Mouse (Mus musculus): ENCODE measurements at regions not wholly inside any gene's neighbourhood (a gene's known extent, or its start where the extent isn't known, plus 50 kb on each side); places are given as distances from the start of the nearest gene placed in this dataset.

DNA sequence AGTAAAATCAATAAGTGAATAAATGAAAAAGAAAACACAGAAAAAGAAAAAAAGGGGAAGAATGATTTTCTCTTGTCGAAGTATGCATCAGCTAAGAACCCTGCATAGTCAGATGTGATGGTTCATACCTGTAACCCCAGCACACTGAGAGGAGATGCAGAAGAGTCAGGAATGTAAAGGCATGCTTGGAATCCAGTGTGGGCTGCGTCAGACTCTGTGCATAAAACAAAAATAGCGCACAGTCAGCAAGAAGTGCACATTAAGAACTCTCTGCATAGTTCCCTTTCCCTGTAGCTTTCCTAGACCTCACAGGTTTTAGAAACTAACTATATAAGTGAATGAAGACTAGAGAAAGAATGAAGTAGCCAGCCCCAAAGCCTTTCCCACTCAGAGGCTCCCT, 238.2 kb upstream of the Chl1 start:
- WGBS: 43% methylated on average over 3 of the region's 3 CpGs
- H3K9ac ChIP-seq (ENCODE audit: low read length): no peak overlapping the region
- no peak for ATAC-seq (replicated peaks; ENCODE audit: low FRiP score, low TSS enrichment, low read depth)
- H3K4me1 ChIP-seq (replicated peaks; ENCODE audit: control insufficient read depth, insufficient read depth, low read length): no peaks in the 10 kb centered on the region
- no peaks in the 10 kb centered on the region for H3K9me3 ChIP-seq (ENCODE audit: control insufficient read depth, low read length)
- DNase-seq (ENCODE audit: low spot score): no peak
- no peaks in the 10 kb centered on the region for H3K27me3 ChIP-seq (replicated peaks; ENCODE audit: control insufficient read depth, insufficient read depth, low read length)
- H3K27ac ChIP-seq (ENCODE audit: low read depth): no peak overlapping the region
- no peaks in the 10 kb centered on the region for H3K36me3 ChIP-seq (ENCODE audit: control insufficient read depth, insufficient read depth, low read length)
- H3K4me2 ChIP-seq (ENCODE audit: low read length): no peak overlapping the region
- H3K4me3 ChIP-seq (ENCODE audit: low read depth, low read length): no peak overlapping the region

- no peak for ATAC-seq (replicated peaks; ENCODE audit: low FRiP score, low TSS enrichment, low read depth)
- Histone ChIP-seq H3K9me3 (ENCODE audit: control insufficient read depth, low read length) (no peaks in the 10 kb centered on the region), H3K4me3 (ENCODE audit: low read depth, low read length) (no peak overlapping the region), H3K27me3 (replicated peaks; ENCODE audit: control insufficient read depth, insufficient read depth, low read length) (no peaks in the 10 kb centered on the region), H3K27ac (ENCODE audit: low read depth) (no peak overlapping the region), H3K4me1 (replicated peaks; ENCODE audit: control insufficient read depth, insufficient read depth, low read length) (no peaks in the 10 kb centered on the region), H3K4me2 (ENCODE audit: low read length) (no peak overlapping the region), H3K36me3 (ENCODE audit: control insufficient read depth, insufficient read depth, low read length) (no peaks in the 10 kb centered on the region), H3K9ac (ENCODE audit: low read length) (no peak overlapping the region)
- no peak for DNase-seq (ENCODE audit: low spot score)
- WGBS: 72% methylated on average over 4 of the region's 4 CpGs
These were observed 235.3 kb upstream of the Chl1 start for GRCm38 (mm10) chr6:103275071-103275470.

DNA sequence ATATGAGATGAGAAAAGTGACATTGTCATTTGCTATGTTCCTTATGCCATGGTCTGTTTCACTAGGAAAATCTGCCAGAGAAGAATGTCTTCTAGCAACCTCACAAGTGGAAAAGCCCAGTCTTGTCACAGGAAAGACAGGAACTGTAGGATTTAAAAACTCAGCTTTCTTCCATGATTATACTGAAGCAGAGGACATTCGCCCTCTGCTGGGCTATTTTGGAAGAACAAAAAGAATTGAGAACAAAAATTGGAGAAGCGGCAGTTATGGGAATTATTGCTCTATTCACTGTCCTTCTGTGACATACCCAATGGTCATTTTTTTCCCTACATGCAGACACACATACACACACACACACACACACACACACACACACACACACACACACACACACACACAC, 234.9 kb upstream of the Chl1 start:
- no peaks in the 10 kb centered on the region for H3K4me1 ChIP-seq (replicated peaks; ENCODE audit: control insufficient read depth, insufficient read depth, low read length)
- DNase-seq (ENCODE audit: low spot score): no peak
- no peak for ATAC-seq (replicated peaks; ENCODE audit: low FRiP score, low TSS enrichment, low read depth)

DNA sequence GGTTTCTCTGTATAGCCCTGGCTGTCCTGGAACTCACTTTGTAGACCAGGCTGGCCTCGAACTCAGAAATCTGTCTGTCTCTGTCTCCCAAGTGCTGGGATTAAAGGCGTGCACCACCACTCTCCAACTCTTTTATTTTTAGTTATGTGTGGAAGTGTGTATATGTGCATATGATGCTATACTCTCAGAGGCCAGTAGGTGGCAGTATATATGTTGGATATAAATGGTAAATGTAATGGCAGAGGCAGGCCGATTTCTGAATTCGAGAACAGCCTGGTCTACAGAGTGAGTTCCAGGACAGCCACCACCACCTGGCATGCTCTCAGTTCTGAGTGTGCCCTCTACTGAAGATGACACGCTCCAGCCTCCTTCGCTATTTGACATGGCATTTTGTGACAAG, 214.4 kb upstream of the Chl1 start:
- no peak for ATAC-seq (replicated peaks; ENCODE audit: low FRiP score, low TSS enrichment, low read depth)
- Histone ChIP-seq H3K9me3 (ENCODE audit: control insufficient read depth, low read length) (no peaks in the 10 kb centered on the region), H3K27ac (ENCODE audit: low read depth) (no peak overlapping the region), H3K4me3 (ENCODE audit: low read depth, low read length) (no peak overlapping the region), H3K27me3 (replicated peaks; ENCODE audit: control insufficient read depth, insufficient read depth, low read length) (no peaks in the 10 kb centered on the region), H3K4me2 (ENCODE audit: low read length) (no peak overlapping the region), H3K4me1 (replicated peaks; ENCODE audit: control insufficient read depth, insufficient read depth, low read length) (no peaks in the 10 kb centered on the region), H3K9ac (ENCODE audit: low read length) (no peak overlapping the region), H3K36me3 (ENCODE audit: control insufficient read depth, insufficient read depth, low read length) (no peaks in the 10 kb centered on the region)
- WGBS: 91% methylated on average over 6 of the region's 6 CpGs
- DNase-seq (ENCODE audit: low spot score): no peak

More for the DNA sequence above, 234.9 kb upstream of the Chl1 start:
- no peaks in the 10 kb centered on the region for H3K27me3 ChIP-seq (replicated peaks; ENCODE audit: control insufficient read depth, insufficient read depth, low read length)
- 17% methylated on average over 2 of the region's 2 CpGs for WGBS
- H3K9me3 ChIP-seq (ENCODE audit: control insufficient read depth, low read length): no peaks in the 10 kb centered on the region
- no peak overlapping the region for H3K4me2 ChIP-seq (ENCODE audit: low read length)
- H3K36me3 ChIP-seq (ENCODE audit: control insufficient read depth, insufficient read depth, low read length): no peaks in the 10 kb centered on the region
- H3K4me3 ChIP-seq (ENCODE audit: low read depth, low read length): no peak overlapping the region
- H3K9ac ChIP-seq (ENCODE audit: low read length): no peak overlapping the region
- H3K27ac ChIP-seq (ENCODE audit: low read depth): no peak overlapping the region

DNA sequence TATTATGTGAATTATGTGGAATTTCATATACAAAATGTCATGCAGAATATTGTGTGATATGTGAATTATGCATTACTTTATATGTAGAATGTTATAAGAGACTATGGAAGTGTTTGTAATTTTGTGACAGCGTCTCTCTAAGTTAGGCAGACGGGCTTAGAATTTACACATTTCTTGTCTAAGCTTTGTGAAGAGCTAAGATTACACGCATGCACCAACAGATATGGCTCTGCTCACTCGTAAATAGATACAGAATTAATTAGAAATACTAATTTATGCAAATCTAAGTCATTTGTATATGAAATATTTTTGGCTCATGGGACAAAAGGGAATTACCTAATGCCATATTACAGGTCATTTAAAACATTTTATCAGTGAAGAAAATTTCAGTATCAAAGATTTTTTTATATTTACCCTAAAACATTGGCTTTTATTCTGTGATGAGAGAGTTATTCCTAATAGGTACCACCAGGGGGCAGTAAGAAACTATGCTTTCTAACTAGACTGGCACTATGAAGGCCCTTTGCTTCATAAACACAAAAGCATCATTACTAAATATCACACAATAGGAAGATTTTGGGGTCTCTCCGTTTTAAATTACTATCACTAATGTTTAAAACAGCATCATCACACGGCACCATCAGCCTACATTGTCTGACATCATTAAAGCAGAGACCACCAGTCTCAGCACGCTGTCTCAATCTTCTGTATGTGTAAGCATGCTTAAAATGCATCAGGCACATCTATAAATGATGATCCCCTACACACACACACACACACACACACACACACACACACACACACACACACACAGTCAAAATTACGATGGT, 203.8 kb upstream of the Chl1 start:
- H3K27ac ChIP-seq (ENCODE audit: low read depth): no peak overlapping the region
- H3K27me3 ChIP-seq (replicated peaks; ENCODE audit: control insufficient read depth, insufficient read depth, low read length): no peaks in the 10 kb centered on the region
- no peaks in the 10 kb centered on the region for H3K36me3 ChIP-seq (ENCODE audit: control insufficient read depth, insufficient read depth, low read length)
- WGBS: 45% methylated on average over 8 of the region's 8 CpGs
- ATAC-seq (replicated peaks; ENCODE audit: low FRiP score, low TSS enrichment, low read depth): 0 out of 2 replicates have a peak, but pooled peaks have one; percentile 12
- no peaks in the 10 kb centered on the region for H3K9me3 ChIP-seq (ENCODE audit: control insufficient read depth, low read length)
- no peak for DNase-seq (ENCODE audit: low spot score)
- H3K4me1 ChIP-seq (replicated peaks; ENCODE audit: control insufficient read depth, insufficient read depth, low read length): 0 out of 2 replicates have a peak, but pooled peaks cover 3% of the 10 kb centered on the region
- H3K4me3 ChIP-seq (ENCODE audit: low read depth, low read length): no peak overlapping the region
- H3K4me2 ChIP-seq (ENCODE audit: low read length): no peak overlapping the region
- H3K9ac ChIP-seq (ENCODE audit: low read length): no peak overlapping the region

- 0 out of 2 replicates have a peak, but pooled peaks have one; percentile 19 for ATAC-seq (replicated peaks; ENCODE audit: low FRiP score, low TSS enrichment, low read depth)
These were observed 203.2 kb upstream of the Chl1 start for GRCm38 (mm10) chr6:103307250-103307580.

GRCm38 (mm10) chr6:103312149-103312548, 198.2 kb upstream of the Chl1 start:
- H3K27me3 ChIP-seq (replicated peaks; ENCODE audit: control insufficient read depth, insufficient read depth, low read length): no peaks in the 10 kb centered on the region
- ATAC-seq (replicated peaks; ENCODE audit: low FRiP score, low TSS enrichment, low read depth) (no peak), DNase-seq (ENCODE audit: low spot score) (no peak)
- H3K4me1 ChIP-seq (replicated peaks; ENCODE audit: control insufficient read depth, insufficient read depth, low read length): 0 out of 2 replicates have a peak, but pooled peaks cover 2% of the 10 kb centered on the region
- no peak overlapping the region for H3K9ac ChIP-seq (ENCODE audit: low read length)
- no peak overlapping the region for H3K4me3 ChIP-seq (ENCODE audit: low read depth, low read length)
- H3K27ac ChIP-seq (ENCODE audit: low read depth): no peak overlapping the region
- H3K9me3 ChIP-seq (ENCODE audit: control insufficient read depth, low read length): no peaks in the 10 kb centered on the region
- H3K36me3 ChIP-seq (ENCODE audit: control insufficient read depth, insufficient read depth, low read length): no peaks in the 10 kb centered on the region
- 76% methylated on average over 6 of the region's 6 CpGs for WGBS
- H3K4me2 ChIP-seq (ENCODE audit: low read length): no peak overlapping the region

More at GRCm38 (mm10) chr6:103307250-103307580, 203.2 kb upstream of the Chl1 start:
- Histone ChIP-seq H3K9me3 (ENCODE audit: control insufficient read depth, low read length) (no peaks in the 10 kb centered on the region), H3K4me1 (replicated peaks; ENCODE audit: control insufficient read depth, insufficient read depth, low read length) (0 out of 2 replicates have a peak, but pooled peaks cover 3% of the 10 kb centered on the region), H3K36me3 (ENCODE audit: control insufficient read depth, insufficient read depth, low read length) (no peaks in the 10 kb centered on the region), H3K9ac (ENCODE audit: low read length) (no peak overlapping the region), H3K27ac (ENCODE audit: low read depth) (no peak overlapping the region), H3K4me3 (ENCODE audit: low read depth, low read length) (no peak overlapping the region), H3K4me2 (ENCODE audit: low read length) (no peak overlapping the region), H3K27me3 (replicated peaks; ENCODE audit: control insufficient read depth, insufficient read depth, low read length) (no peaks in the 10 kb centered on the region)
- WGBS: 11% methylated on average over 3 of the region's 3 CpGs
- no peak for DNase-seq (ENCODE audit: low spot score)

DNA sequence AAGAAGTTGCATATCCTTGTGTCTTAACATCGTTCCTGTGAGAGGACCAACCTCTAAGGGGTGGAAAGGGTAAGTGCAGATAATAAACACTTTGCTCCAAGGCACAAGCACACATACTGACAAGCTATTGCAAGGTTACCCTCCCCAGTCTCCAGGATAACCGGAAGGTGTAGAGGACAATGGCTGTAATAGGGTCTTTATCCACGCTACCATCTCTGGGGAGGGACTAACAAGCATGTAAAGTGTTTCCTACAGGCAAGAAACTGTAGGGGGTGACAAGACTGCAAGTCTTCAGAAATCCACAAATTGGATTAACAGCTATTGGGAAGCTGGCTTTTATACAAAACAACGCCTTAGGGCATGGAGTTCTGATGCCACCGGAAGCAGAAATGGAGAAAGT, 197.5 kb upstream of the Chl1 start:
- H3K27ac ChIP-seq (ENCODE audit: low read depth): no peak overlapping the region
- H3K4me1 ChIP-seq (replicated peaks; ENCODE audit: control insufficient read depth, insufficient read depth, low read length): peaks cover 3% of the 10 kb centered on the region; the same call in 1 of the 2 replicates
- DNase-seq (ENCODE audit: low spot score): no peak
- H3K9ac ChIP-seq (ENCODE audit: low read length): no peak overlapping the region
- no peaks in the 10 kb centered on the region for H3K36me3 ChIP-seq (ENCODE audit: control insufficient read depth, insufficient read depth, low read length)
- no peaks in the 10 kb centered on the region for H3K9me3 ChIP-seq (ENCODE audit: control insufficient read depth, low read length)
- no peak for ATAC-seq (replicated peaks; ENCODE audit: low FRiP score, low TSS enrichment, low read depth)
- H3K4me3 ChIP-seq (ENCODE audit: low read depth, low read length): no peak overlapping the region
- H3K4me2 ChIP-seq (ENCODE audit: low read length): no peak overlapping the region
- WGBS: 76% methylated on average over 5 of the region's 5 CpGs
- no peaks in the 10 kb centered on the region for H3K27me3 ChIP-seq (replicated peaks; ENCODE audit: control insufficient read depth, insufficient read depth, low read length)

- peaks cover 5% of the 10 kb centered on the region; the same call in 1 of the 2 replicates for H3K4me1 ChIP-seq (replicated peaks; ENCODE audit: control insufficient read depth, insufficient read depth, low read length)
- ATAC-seq (replicated peaks; ENCODE audit: low FRiP score, low TSS enrichment, low read depth) (no peak), DNase-seq (ENCODE audit: low spot score) (no peak)
- H3K27ac ChIP-seq (ENCODE audit: low read depth): no peak overlapping the region
- WGBS: 18% methylated on average over 6 of the region's 6 CpGs
- no peak overlapping the region for H3K4me2 ChIP-seq (ENCODE audit: low read length)
- no peak overlapping the region for H3K4me3 ChIP-seq (ENCODE audit: low read depth, low read length)
- H3K9ac ChIP-seq (ENCODE audit: low read length): no peak overlapping the region
- no peaks in the 10 kb centered on the region for H3K9me3 ChIP-seq (ENCODE audit: control insufficient read depth, low read length)
- no peaks in the 10 kb centered on the region for H3K36me3 ChIP-seq (ENCODE audit: control insufficient read depth, insufficient read depth, low read length)
- H3K27me3 ChIP-seq (replicated peaks; ENCODE audit: control insufficient read depth, insufficient read depth, low read length): no peaks in the 10 kb centered on the region
These were observed 192.3 kb upstream of the Chl1 start for GRCm38 (mm10) chr6:103318081-103318480.

All from intestine, embryonic 14.5 days (tissue).